Mouse (Mus musculus) liver, embryonic 13.5 days (tissue): Measurements from ENCODE around the gene Slc37a1. TPM values are rescaled to one million over a fixed set of nuclear protein-coding genes. Genes with fewer than 3 reads are reported as not detected.

Experiments
- ATAC-seq: fragments of 200-750 bp; cut with Nextera tagmentation; 2 replicates; pipeline ENCODE4 v1.8.0; 2017; ENCODE audit warnings: low read depth, mild to moderate bottlenecking, moderate number of reproducible peaks, moderate library complexity
- DNase-seq: peaks from one replicate; pipeline ENCODE4 v3.0.0; 2022
- H3K27ac ChIP-seq: fragments of 300-500 bp; sonication (generic); 2 replicates; pipeline ENCODE4 v1.5.1; 2015; ENCODE audit warnings: moderate library complexity, mild to moderate bottlenecking, inconsistent platforms
- H3K27me3 ChIP-seq: fragments of 300-500 bp; sonication (generic); 2 replicates; pipeline ENCODE4 v1.6.1; 2015; ENCODE audit warnings: mild to moderate bottlenecking, inconsistent platforms
- H3K36me3 ChIP-seq: fragments of 300-500 bp; sonication (generic); 2 replicates; pipeline ENCODE4 v1.6.1; 2015; ENCODE audit warnings: mild to moderate bottlenecking, inconsistent platforms
- H3K4me1 ChIP-seq: fragments of 300-500 bp; sonication (generic); replicated peaks from 2 replicates; pipeline ENCODE4 v1.6.1; 2015; ENCODE audit warnings: inconsistent platforms
- H3K4me2 ChIP-seq: fragments of 300-500 bp; sonication (generic); 2 replicates; pipeline ENCODE4 v1.6.1; 2015; ENCODE audit warnings: inconsistent platforms, mild to moderate bottlenecking, moderate library complexity
- H3K4me3 ChIP-seq: fragments of 300-500 bp; sonication (generic); replicated peaks from 2 replicates; pipeline ENCODE4 v1.5.1; 2015; ENCODE audit warnings: mild to moderate bottlenecking, inconsistent platforms
- H3K9ac ChIP-seq: fragments of 300-500 bp; sonication (generic); 2 replicates; pipeline ENCODE4 v1.6.1; 2015; ENCODE audit warnings: mild to moderate bottlenecking, inconsistent platforms
- H3K9me3 ChIP-seq: fragments of 300-500 bp; sonication (generic); replicated peaks from 2 replicates; pipeline ENCODE4 v1.6.1; 2016; ENCODE audit warnings: inconsistent platforms
- WGBS: fragments of 180-500 bp; shearing (Covaris S2); methylation state at CpG from one replicate; pipeline ENCODE4 v1.1.7; 2015; ENCODE audit not compliant: insufficient replicate concordance; 5-methylcytosine and 5-hydroxymethylcytosine counted together
- polyA plus RNA-seq: library from polyadenylated mRNA; unstranded; fragments of >200 nt; fragmentation: Nextera tagmentation; extraction: Ambion mirVana; gene quantifications from 2 replicates; pipeline ENCODE4 v1.2.1, GENCODE M21; 2015

Gene Slc37a1
- polyA plus RNA-seq, 1 experiment from 2014 or later, result 2.9 TPM

- Histone ChIP-seq H3K27me3 (no peaks in the 10 kb centered on the region), H3K9ac (no peak overlapping the region), H3K9me3 (no peaks in the 10 kb centered on the region), H3K4me3 (no peak overlapping the region), H3K27ac (no peak overlapping the region), H3K4me1 (peaks cover 14% of the 10 kb centered on the region), H3K36me3 (no peaks in the 10 kb centered on the region), H3K4me2 (no peak overlapping the region)
- WGBS, result 72% methylated on average over 4 of the region's 4 CpGs
- DNase-seq (no peak), ATAC-seq (no peak; the same call in 1 of the 2 replicates)
Observed at GRCm38 (mm10) chr17:31323379-31323778, 36.8 kb downstream of the Slc37a1 start.

DNA sequence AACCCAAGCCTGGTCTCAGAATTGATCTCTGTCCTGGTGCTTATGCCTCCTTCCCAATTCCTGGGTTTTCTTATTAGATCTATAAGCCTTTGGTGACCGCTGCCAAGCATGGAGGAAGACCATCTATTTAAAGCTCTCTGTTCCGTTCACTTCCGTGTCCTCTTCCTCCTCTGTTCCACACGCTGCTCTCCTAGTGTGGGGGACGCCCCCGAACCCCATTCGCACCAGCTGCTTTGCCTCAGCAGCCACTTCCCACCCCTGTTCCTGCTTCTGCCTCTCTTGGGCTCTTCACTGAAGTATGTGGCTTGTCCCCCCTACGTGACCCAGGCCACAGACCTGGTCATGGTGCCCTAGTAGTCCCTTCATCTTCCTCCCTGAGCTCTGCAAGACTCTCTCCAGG is 37.6 kb downstream of the Slc37a1 start:
- 78% methylated on average over 8 of the region's 8 CpGs for WGBS
- Histone ChIP-seq H3K4me1 (peaks cover 14% of the 10 kb centered on the region), H3K4me3 (no peak overlapping the region), H3K27ac (no peak overlapping the region), H3K9me3 (no peaks in the 10 kb centered on the region), H3K4me2 (no peak overlapping the region), H3K36me3 (no peaks in the 10 kb centered on the region), H3K27me3 (no peaks in the 10 kb centered on the region), H3K9ac (no peak overlapping the region)
- ATAC-seq (no peak), DNase-seq (no peak)

DNA sequence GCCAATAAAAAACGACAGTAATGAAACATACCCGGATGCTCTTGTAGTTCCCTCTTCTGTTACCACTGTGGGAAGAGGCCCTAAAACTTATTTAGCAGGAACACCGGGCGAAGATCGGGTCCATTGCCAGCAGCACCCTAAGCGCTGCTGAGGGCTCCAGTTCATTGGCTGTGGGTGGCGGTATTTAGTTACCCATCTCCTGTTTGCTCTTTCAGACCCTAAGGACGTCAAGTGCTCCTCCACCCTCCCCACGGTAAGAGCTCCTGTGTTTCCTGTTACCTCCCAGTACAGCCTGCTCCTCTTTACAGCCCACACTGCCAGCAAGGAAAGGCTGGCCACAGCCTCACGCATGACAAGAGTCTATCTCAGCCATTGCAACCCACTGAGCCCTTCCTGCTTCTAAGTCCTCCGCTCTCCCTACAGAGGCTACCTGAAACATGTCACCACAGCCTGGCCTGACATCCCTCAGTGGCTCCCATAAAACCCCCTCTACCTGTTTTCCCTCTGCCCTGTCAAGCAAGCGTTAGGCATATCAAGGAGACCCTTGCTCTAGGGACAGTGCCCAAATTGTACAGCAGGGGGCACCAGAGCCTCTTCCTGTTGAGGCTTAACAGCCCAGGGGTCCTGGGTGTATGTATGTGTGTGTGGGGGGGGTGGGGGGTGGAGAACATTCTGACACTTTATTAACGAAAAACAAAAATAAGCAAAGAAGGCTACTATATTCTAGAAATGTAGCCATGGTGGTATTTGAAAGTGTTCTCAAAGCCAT is 39.0 kb downstream of the Slc37a1 start:
- no peaks in the 10 kb centered on the region for H3K9me3 ChIP-seq
- no peak overlapping the region for H3K4me3 ChIP-seq
- ATAC-seq, result no peak
- peaks cover 14% of the 10 kb centered on the region for H3K4me1 ChIP-seq
- 48% methylated on average over 13 of the region's 13 CpGs for WGBS
- no peak for DNase-seq
- H3K27me3 ChIP-seq, result no peaks in the 10 kb centered on the region
- H3K27ac ChIP-seq, result no peak overlapping the region
- no peaks in the 10 kb centered on the region for H3K36me3 ChIP-seq
- H3K4me2 ChIP-seq, result no peak overlapping the region
- no peak overlapping the region for H3K9ac ChIP-seq

- peaks cover 14% of the 10 kb centered on the region for H3K4me1 ChIP-seq
- H3K9me3 ChIP-seq, result no peaks in the 10 kb centered on the region
- no peak overlapping the region for H3K27ac ChIP-seq
- no peak overlapping the region for H3K4me3 ChIP-seq
- H3K9ac ChIP-seq, result no peak overlapping the region
- H3K27me3 ChIP-seq, result no peaks in the 10 kb centered on the region
- DNase-seq, result no peak
- ATAC-seq, result no peak
- no peak overlapping the region for H3K4me2 ChIP-seq
- H3K36me3 ChIP-seq, result no peaks in the 10 kb centered on the region
- WGBS, result 51% methylated on average over 9 of the region's 9 CpGs
Observed at GRCm38 (mm10) chr17:31326220-31326852, 39.7 kb downstream of the Slc37a1 start.

GRCm38 (mm10) chr17:31328466-31328865 is 41.9 kb downstream of the Slc37a1 start:
- WGBS, result 78% methylated on average over 4 of the region's 4 CpGs
- no peak overlapping the region for H3K9ac ChIP-seq
- no peak overlapping the region for H3K4me2 ChIP-seq
- no peaks in the 10 kb centered on the region for H3K36me3 ChIP-seq
- no peaks in the 10 kb centered on the region for H3K9me3 ChIP-seq
- H3K4me1 ChIP-seq, result peaks cover 9% of the 10 kb centered on the region
- H3K27ac ChIP-seq, result no peak overlapping the region
- ATAC-seq (no peak), DNase-seq (no peak)
- no peaks in the 10 kb centered on the region for H3K27me3 ChIP-seq
- no peak overlapping the region for H3K4me3 ChIP-seq

- no peak for ATAC-seq
- H3K4me3 ChIP-seq, result no peak overlapping the region
- 53% methylated on average over 4 of the region's 4 CpGs for WGBS
Observed at GRCm38 (mm10) chr17:31330622-31331021, 44.0 kb downstream of the Slc37a1 start.

DNA sequence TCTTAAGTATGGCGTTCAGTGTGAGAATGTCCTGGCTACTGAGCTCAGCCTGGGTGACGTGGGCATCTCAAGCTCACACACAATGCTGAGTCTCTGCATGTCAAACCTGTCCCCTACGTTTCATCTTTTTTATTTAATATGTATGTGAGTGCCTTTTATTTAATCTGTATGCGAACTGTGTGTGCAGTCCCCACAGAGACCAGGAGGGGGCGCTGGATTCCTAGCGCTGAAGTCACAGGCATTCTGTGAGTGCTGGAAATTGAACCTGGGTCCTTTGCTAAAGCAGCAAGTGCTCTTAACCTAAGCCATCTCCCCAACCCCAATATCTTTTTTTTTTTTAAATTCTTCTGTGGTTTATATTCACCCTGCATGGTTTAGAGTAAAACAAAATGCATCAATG is 44.7 kb downstream of the Slc37a1 start:
- ATAC-seq (no peak), DNase-seq (no peak)
- Histone ChIP-seq H3K4me3 (no peak overlapping the region), H3K4me2 (no peak overlapping the region), H3K4me1 (no peaks in the 10 kb centered on the region), H3K36me3 (no peaks in the 10 kb centered on the region), H3K9ac (no peak overlapping the region), H3K9me3 (no peaks in the 10 kb centered on the region), H3K27me3 (no peaks in the 10 kb centered on the region), H3K27ac (no peak overlapping the region)
- 73% methylated on average over 6 of the region's 6 CpGs for WGBS

More at GRCm38 (mm10) chr17:31330622-31331021, 44.0 kb downstream of the Slc37a1 start:
- Histone ChIP-seq H3K4me1 (peaks cover 4% of the 10 kb centered on the region; the same call in 1 of the 2 replicates), H3K27ac (no peak overlapping the region), H3K36me3 (no peaks in the 10 kb centered on the region), H3K4me2 (no peak overlapping the region), H3K9me3 (no peaks in the 10 kb centered on the region), H3K9ac (no peak overlapping the region), H3K27me3 (no peaks in the 10 kb centered on the region)
- DNase-seq, result peak; percentile 50

GRCm38 (mm10) chr17:31331920-31332319 is 45.3 kb downstream of the Slc37a1 start:
- Histone ChIP-seq H3K4me1 (no peaks in the 10 kb centered on the region), H3K4me3 (no peak overlapping the region), H3K9me3 (no peaks in the 10 kb centered on the region), H3K27ac (no peak overlapping the region), H3K36me3 (no peaks in the 10 kb centered on the region), H3K4me2 (no peak overlapping the region), H3K27me3 (no peaks in the 10 kb centered on the region), H3K9ac (no peak overlapping the region)
- ATAC-seq (no peak), DNase-seq (no peak)
- WGBS, result 60% methylated on average over 3 of the region's 3 CpGs

DNA sequence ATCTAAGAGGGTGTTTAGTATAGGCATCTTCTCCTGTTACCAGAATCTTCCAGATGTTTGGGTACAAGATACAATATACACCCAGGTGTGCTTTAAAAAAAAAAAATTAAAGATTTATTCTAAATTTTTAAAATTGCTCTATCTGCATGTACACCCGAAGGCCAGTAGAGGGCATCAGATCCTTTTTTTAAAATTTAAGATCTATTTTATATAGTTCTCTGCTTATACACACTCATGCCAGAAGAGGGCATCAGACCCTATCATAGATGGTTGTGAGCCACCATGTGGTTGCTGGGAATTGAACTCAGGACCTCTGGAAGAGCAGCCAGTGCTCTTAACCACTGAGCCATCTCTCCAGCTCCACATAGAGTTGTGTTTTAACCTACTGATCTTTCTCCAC is 45.7 kb downstream of the Slc37a1 start:
- Histone ChIP-seq H3K4me2 (no peak overlapping the region), H3K27ac (no peak overlapping the region), H3K36me3 (no peaks in the 10 kb centered on the region), H3K27me3 (no peaks in the 10 kb centered on the region), H3K4me1 (no peaks in the 10 kb centered on the region), H3K9me3 (no peaks in the 10 kb centered on the region), H3K9ac (no peak overlapping the region), H3K4me3 (no peak overlapping the region)
- WGBS, result 40% methylated on average over 1 of the region's 1 CpGs
- DNase-seq, result no peak
- ATAC-seq, result no peak

DNA sequence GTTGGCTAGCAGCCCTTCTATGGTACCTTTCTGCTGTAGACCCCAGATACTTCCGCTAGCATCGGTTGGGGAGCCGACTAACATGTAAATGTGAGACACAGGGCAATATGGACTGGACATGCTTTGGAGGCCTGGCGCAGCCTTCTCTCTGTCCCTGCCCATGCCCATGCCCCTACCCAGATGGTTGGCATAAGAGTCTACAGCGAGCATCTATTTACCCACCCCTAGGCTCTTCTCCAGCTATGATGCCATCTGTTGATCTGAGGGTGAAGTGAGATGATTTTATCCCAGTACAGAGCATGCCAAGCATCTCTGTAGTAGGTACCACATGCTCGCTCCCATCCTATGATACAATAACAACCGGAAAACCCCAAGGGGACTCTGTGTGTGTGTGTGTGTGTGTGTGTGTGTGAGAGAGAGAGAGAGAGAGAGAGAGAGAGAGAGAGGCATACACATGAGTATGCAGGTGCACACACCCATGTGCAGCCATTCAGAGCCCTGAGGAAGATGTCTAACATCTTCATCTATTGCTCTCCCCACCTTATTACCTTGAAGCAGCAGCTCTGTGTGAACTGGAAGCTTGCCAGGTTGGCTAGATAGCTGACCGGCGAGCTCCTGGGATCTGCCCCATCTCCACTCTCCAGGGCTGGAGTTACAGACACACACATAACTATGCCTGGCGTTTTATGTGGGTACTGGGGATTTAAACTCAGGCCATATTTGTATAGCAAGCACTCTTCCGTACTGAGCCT is 48.1 kb downstream of the Slc37a1 start:
- no peak overlapping the region for H3K9ac ChIP-seq
- H3K27me3 ChIP-seq, result no peaks in the 10 kb centered on the region
- H3K4me3 ChIP-seq, result no peak overlapping the region
- H3K27ac ChIP-seq, result no peak overlapping the region
- no peak for ATAC-seq
- H3K36me3 ChIP-seq, result no peaks in the 10 kb centered on the region
- WGBS, result 78% methylated on average over 11 of the region's 11 CpGs
- H3K4me1 ChIP-seq, result no peaks in the 10 kb centered on the region
- H3K4me2 ChIP-seq, result no peak overlapping the region
- no peaks in the 10 kb centered on the region for H3K9me3 ChIP-seq
- no peak for DNase-seq

DNA sequence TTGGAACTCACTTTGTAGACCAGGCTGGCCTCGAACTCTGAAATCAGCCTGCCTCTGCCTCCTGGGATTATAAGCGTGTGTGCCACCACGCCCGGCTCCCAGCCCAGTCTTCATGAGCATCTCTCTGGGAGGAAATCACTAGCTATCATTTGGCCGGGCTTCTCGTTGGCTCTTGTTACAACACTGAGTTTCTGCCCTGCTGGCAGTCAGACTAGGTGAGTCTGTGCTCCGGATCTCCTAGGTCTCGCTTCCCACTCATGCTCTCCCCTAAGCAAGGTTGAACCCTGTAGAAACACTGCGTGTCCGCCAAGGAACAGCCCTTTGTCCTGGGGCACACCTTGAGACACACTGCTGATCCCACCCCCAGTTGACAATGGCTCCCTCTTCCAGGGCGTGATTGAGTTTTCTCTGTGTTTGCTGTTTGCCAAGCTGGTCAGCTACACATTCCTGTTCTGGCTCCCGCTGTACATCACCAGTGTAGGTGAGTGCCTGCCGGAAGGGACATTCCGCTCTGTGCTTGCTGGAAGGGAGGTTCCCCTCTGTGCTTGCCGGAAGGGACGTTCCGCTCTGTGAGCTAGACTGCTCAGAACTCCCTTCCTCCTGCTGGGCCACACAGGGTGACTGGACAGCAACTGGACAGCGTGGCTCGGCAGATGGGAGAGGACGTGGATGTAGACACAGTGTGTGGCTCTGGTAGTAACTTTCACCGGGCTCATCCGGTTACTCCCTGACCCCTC is 48.9 kb downstream of the Slc37a1 start:
- Histone ChIP-seq H3K9me3 (no peaks in the 10 kb centered on the region), H3K4me2 (no peak overlapping the region), H3K27ac (no peak overlapping the region), H3K27me3 (no peaks in the 10 kb centered on the region), H3K4me1 (no peaks in the 10 kb centered on the region), H3K9ac (no peak overlapping the region), H3K36me3 (no peaks in the 10 kb centered on the region), H3K4me3 (no peak overlapping the region)
- 79% methylated on average over 22 of the region's 22 CpGs for WGBS
- ATAC-seq, result no peak
- DNase-seq, result no peak
